Mouse (Mus musculus): Measurements from ENCODE around the gene 1500009L16Rik.

- no peak for TF ChIP-seq POLR2A (IDR thresholded peaks at IDR 0.05; ENCODE audit: low read depth, low read length)
- TF ChIP-seq CTCF (conservative IDR thresholded peaks at IDR 0.05; ENCODE audit: insufficient read depth, insufficient read length, low read depth, low read length), result no peak
Measured at GRCm38 (mm10) chr10:83758732-83759131, 36.1 kb downstream of the 1500009L16Rik start.
